Mouse (Mus musculus) myocyte (in vitro differentiated cells): ENCODE measurements around the gene Dnase2b.

Experiments used
- CEBPB ChIP-seq: IDR thresholded peaks from 2 replicates; pipeline ENCODE4 v1.6.1; 2011; ENCODE audit warnings: mild to moderate bottlenecking, moderate library complexity; ENCODE audit not compliant: poor library complexity, insufficient read depth, severe bottlenecking
- MAX ChIP-seq: IDR thresholded peaks from one replicate; pipeline ENCODE4 v1.6.1; 2011; ENCODE audit warnings: low read depth, mild to moderate bottlenecking, control low read depth
- MYOD1 ChIP-seq, 3 experiments: IDR thresholded peaks; one replicate each; pipeline ENCODE4 v1.6.1; 2011; ENCODE audit warnings: control low read depth in 2 of 3, low read depth in 2 of 3, mild to moderate bottlenecking in 2 of 3, moderate library complexity in 1 of 3; ENCODE audit not compliant: insufficient read length in 2 of 3, control insufficient read depth in 1 of 3
- MYOG ChIP-seq, 3 experiments: IDR thresholded peaks; one replicate each; pipeline ENCODE4 v1.6.1; 2011; ENCODE audit warnings: control low read depth in 2 of 3, low read depth in 2 of 3, mild to moderate bottlenecking in 2 of 3; ENCODE audit not compliant: insufficient read length in 2 of 3, control insufficient read depth in 1 of 3, insufficient read depth in 1 of 3
- POLR2A ChIP-seq: IDR thresholded peaks from one replicate; pipeline ENCODE4 v1.6.1; 2011; ENCODE audit warnings: low read depth, mild to moderate bottlenecking, control low read depth, moderate library complexity; ENCODE audit not compliant: insufficient read length
- SRF ChIP-seq: IDR thresholded peaks from one replicate; pipeline ENCODE4 v1.6.1; 2011; ENCODE audit warnings: low read depth; ENCODE audit not compliant: control insufficient read depth, insufficient read length
- TCF12 ChIP-seq: IDR thresholded peaks from one replicate; pipeline ENCODE4 v1.6.1; 2011; ENCODE audit warnings: mild to moderate bottlenecking, control low read depth; ENCODE audit not compliant: poor library complexity, insufficient read depth, severe bottlenecking
- TCF3 ChIP-seq: IDR thresholded peaks from one replicate; pipeline ENCODE4 v1.6.1; 2011; ENCODE audit warnings: low read depth, control low read depth; ENCODE audit not compliant: insufficient read length
- USF1 ChIP-seq: IDR thresholded peaks from one replicate; pipeline ENCODE4 v1.6.1; 2011; ENCODE audit warnings: low read depth, mild to moderate bottlenecking, control low read depth, moderate library complexity

DNA sequence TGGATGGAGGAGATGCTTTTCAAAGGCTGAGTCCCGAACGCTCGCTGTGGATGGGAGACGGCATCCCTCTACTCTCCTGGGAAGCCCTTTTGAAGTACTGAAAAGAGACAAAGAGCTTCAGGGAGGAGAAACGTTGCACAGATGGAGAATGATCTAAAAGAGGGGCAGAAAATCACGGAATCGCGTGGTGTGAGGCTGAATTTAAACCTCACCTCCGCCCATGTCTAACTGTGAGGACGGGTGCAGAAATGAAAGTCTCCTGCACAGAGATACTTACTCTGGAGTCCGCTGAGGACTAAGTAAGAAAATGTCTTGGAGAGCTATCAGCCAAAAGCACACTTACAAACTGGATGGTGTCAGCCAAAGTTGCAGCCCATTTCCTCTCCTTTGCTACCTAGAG is 6.6 kb upstream of the Dnase2b start:
- TF ChIP-seq POLR2A (no peak), TCF3 (no peak), MYOD1 (IDR thresholded peaks at IDR 0.05; ENCODE audit: control insufficient read depth in 1 of 3, insufficient read length in 2 of 3, low read depth in 2 of 3) (no peak), MAX (no peak), USF1 (no peak), MYOG (IDR thresholded peaks at IDR 0.05; ENCODE audit: control insufficient read depth in 1 of 3, insufficient read depth in 1 of 3, insufficient read length in 2 of 3, low read depth in 2 of 3) (no peak), TCF12 (no peak), CEBPB (no peak), SRF (no peak)
